Mouse (Mus musculus) small intestine, adult 2 months (tissue): Measurements from ENCODE around the gene Nudt3.

ENCODE experiments used
- CTCF ChIP-seq: fragments of 200-500 bp; IDR thresholded peaks from 2 replicates; pipeline ENCODE4 v1.5.1; 2012; ENCODE audit warnings: low read depth, mild to moderate bottlenecking, control low read depth, inconsistent platforms, low read length, moderate library complexity, mixed read lengths; ENCODE audit not compliant: insufficient replicate concordance, insufficient read length; ENCODE audit errors: extremely low read depth
- POLR2A ChIP-seq: fragments of 200-500 bp; IDR thresholded peaks from 2 replicates; pipeline ENCODE4 v1.6.1; 2012; ENCODE audit warnings: low read depth, mild to moderate bottlenecking, control low read depth, inconsistent platforms, low read length, moderate library complexity

DNA sequence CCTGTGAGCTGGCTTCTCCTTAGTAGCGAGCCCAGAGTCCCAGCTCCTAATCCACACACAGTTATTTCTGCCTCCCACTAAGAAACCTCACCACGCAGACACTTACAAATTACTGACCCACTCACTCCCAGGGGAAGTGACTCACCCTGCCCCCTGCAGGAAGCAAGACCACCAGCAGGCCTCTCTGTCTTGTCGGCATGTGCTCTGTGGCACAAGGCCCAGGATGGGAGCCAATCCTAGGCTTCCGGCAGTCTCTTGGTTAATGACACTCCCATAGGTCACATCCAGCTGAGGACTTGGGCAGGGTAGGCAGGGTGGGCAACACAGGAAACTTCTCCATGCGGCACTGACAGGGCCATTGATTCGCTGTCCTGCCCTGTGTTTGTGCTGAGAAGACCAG, 45.8 kb downstream of the Nudt3 start:
- no peak for TF ChIP-seq CTCF
- TF ChIP-seq POLR2A = no peak
